ENCODE assay signal across 13 mouse cellular contexts in genomic region chr1:168243759-168244158, GRCm38 (mm10).
DNase-seq lines count a peak whose midpoint lies in the region; ATAC-seq and TF ChIP-seq lines count a peak whose summit lies in the region.
"Had no signal": no experiment of that assay in that cellular context is flagged by ENCODE, and none has a peak within 500 bp of the region (broad histone marks: within the 10 kb centered on the region; RNA-seq: fewer than 3 reads in every experiment).

No protein-coding gene starts in this region.

- H3K4me3 ChIP-seq in kidney, adult 2 months (ENCODE audit: insufficient read depth, low read depth, low read length): no peak overlapping the region
- H3K4me3 ChIP-seq in hindbrain, embryonic 14.5 days (replicated peaks; ENCODE audit: low read length): no peak overlapping the region
- H3K4me3 ChIP-seq: heart, adult 2 months; hindbrain, embryonic 10.5 days; hindbrain, embryonic 15.5 days had no signal

- H3K9ac ChIP-seq in hindbrain, embryonic 14.5 days: no peak overlapping the region
- H3K9ac ChIP-seq: hindbrain, embryonic 15.5 days had no signal

- H3K27me3 ChIP-seq in kidney, adult 2 months (replicated peaks; ENCODE audit: control insufficient read depth, insufficient read depth, low read length): no peaks in the 10 kb centered on the region
- no peaks in the 10 kb centered on the region for H3K27me3 ChIP-seq in hindbrain, embryonic 14.5 days (ENCODE audit: control insufficient read depth, insufficient read depth, low read length)
- H3K27me3 ChIP-seq: hindbrain, embryonic 15.5 days had no signal

- 0 out of 2 replicates have a peak overlapping the region, but pooled peaks have one; percentile 7 for H3K27ac ChIP-seq in kidney, adult 2 months (ENCODE audit: insufficient read depth, low read depth, low read length)
- no peak overlapping the region for H3K27ac ChIP-seq in hindbrain, embryonic 14.5 days
- H3K27ac ChIP-seq: heart, adult 2 months; hindbrain, embryonic 10.5 days; hindbrain, embryonic 15.5 days had no signal

- no peaks in the 10 kb centered on the region for H3K9me3 ChIP-seq in hindbrain, embryonic 14.5 days (ENCODE audit: control insufficient read depth, low read length)
- H3K9me3 ChIP-seq: hindbrain, embryonic 10.5 days; hindbrain, embryonic 15.5 days had no signal

- peaks cover 28% of the 10 kb centered on the region for H3K4me1 ChIP-seq in kidney, adult 2 months (ENCODE audit: control insufficient read depth, insufficient read depth, low read length)
- H3K4me1 ChIP-seq in hindbrain, embryonic 14.5 days (replicated peaks; ENCODE audit: control insufficient read depth, insufficient read depth, low read length): peaks cover 75% of the 10 kb centered on the region

- WGBS in kidney, adult 2 months: 63% methylated on average over 12 of the region's 12 CpGs
- WGBS in hindbrain, embryonic 14.5 days: 92% methylated on average over 12 of the region's 12 CpGs

- H3K4me2 ChIP-seq in hindbrain, embryonic 14.5 days (replicated peaks): no peak overlapping the region
- H3K4me2 ChIP-seq: heart, embryonic 11.5 days; hindbrain, embryonic 15.5 days had no signal

- no peak for TF ChIP-seq CTCF in kidney, adult 2 months (conservative IDR thresholded peaks at IDR 0.05; ENCODE audit: insufficient read depth, insufficient read length, low read depth, low read length)

- H3K36me3 ChIP-seq in kidney, adult 2 months (ENCODE audit: control insufficient read depth, insufficient read depth, low read length): no peaks in the 10 kb centered on the region
- no peaks in the 10 kb centered on the region for H3K36me3 ChIP-seq in hindbrain, embryonic 14.5 days (replicated peaks; ENCODE audit: control insufficient read depth, insufficient read depth)
- H3K36me3 ChIP-seq: hindbrain, embryonic 10.5 days; hindbrain, embryonic 15.5 days had no signal

- ATAC-seq in hindbrain, embryonic 14.5 days (ENCODE audit: low FRiP score): no peak
- ATAC-seq: forebrain, embryonic 14.5 days had no signal

- TF ChIP-seq POLR2A in kidney, adult 2 months (IDR thresholded peaks at IDR 0.05; ENCODE audit: low read depth, low read length): no peak

- no peak for DNase-seq in kidney, adult 2 months
- no peak for DNase-seq in kidney, postnatal 14 days
- DNase-seq in ovary, postnatal 36 days (ENCODE audit: low spot score): peak; percentile 51
- DNase-seq in ovary, postnatal 10 days (ENCODE audit: low spot score): no peak
- DNase-seq in fibroblast of lung, adult 2 months (ENCODE audit: low read depth): peak; percentile 86
- DNase-seq in hindbrain, embryonic 14.5 days (ENCODE audit: low spot score): no peak
- DNase-seq: adrenal gland, postnatal 25 days; gastrocnemius, postnatal 10 days; heart, adult 2 months had no signal

Comparison
In these comparisons a context has a peak if more than half of its experiments do, and no peak if none do; other contexts are left out.
1. DNase-seq: peak in ovary, postnatal 36 days (single experiment) and fibroblast of lung, adult 2 months (single experiment); none in kidney, adult 2 months (single experiment), kidney, postnatal 14 days (single experiment), ovary, postnatal 10 days (single experiment) and hindbrain, embryonic 14.5 days (single experiment).